ENCODE assay signal across 22 mouse cellular contexts in genomic region chr6:112397351-112397750, GRCm38 (mm10). TPM values are rescaled to one million over a fixed set of nuclear protein-coding genes. Genes with fewer than 3 reads are reported as not detected.
DNase-seq lines count a peak whose midpoint lies in the region; TF ChIP-seq lines count a peak whose summit lies in the region.
"Had no signal": no experiment of that assay in that cellular context is flagged by ENCODE, and none has a peak within 500 bp of the region (broad histone marks: within the 10 kb centered on the region; RNA-seq: fewer than 3 reads in every experiment).

No protein-coding gene starts in this region.

- DNase-seq in gastrocnemius, adult 2 months: peak; percentile 27
- DNase-seq in gastrocnemius, postnatal 10 days: no peak
- peak; percentile 86 for DNase-seq in ovary, adult 18-20 months (ENCODE audit: low spot score)
- DNase-seq in ovary, postnatal 14 days (ENCODE audit: low spot score): no peak
- peak; percentile 85 for DNase-seq in adrenal gland, postnatal 14 days
- no peak for DNase-seq in yolk sac, embryonic 10.5 days (ENCODE audit: low spot score)
- no peak for DNase-seq in thymus, postnatal 14 days
- DNase-seq: cerebellum, adult 11 months; cerebellum, adult 9-11 months; gastrocnemius, postnatal 36 days; kidney, adult 11 months; left cerebral cortex, postnatal 4 days; lung, adult 18-20 months; lung, postnatal 10 days; right cerebral cortex, adult 18-20 months; right cerebral cortex, postnatal 4 days had no signal

- no peak for TF ChIP-seq CTCF in gastrocnemius, adult 2 months (IDR thresholded peaks at IDR 0.05)

- intact Hi-C loops in gastrocnemius, adult 2 months (cut with DNase I): no loop called here

- no peak overlapping the region for H3K4me3 ChIP-seq in gastrocnemius, adult 2 months
- H3K4me3 ChIP-seq: embryonic facial prominence, embryonic 10.5 days; forebrain, embryonic 15.5 days; hindbrain, embryonic 13.5 days; kidney, embryonic 15.5 days; limb, embryonic 15.5 days; midbrain, embryonic 12.5 days had no signal

- no peak overlapping the region for H3K27ac ChIP-seq in gastrocnemius, adult 2 months
- H3K27ac ChIP-seq: embryonic facial prominence, embryonic 10.5 days; forebrain, embryonic 15.5 days; hindbrain, embryonic 13.5 days; kidney, embryonic 15.5 days; limb, embryonic 15.5 days; midbrain, embryonic 12.5 days had no signal

RNA-seq across cellular contexts. Expression of gene Ssu2, which starts 9.5 kb away (rescaled TPM):
- under 1 TPM; 0.64 to 0.75 TPM for total RNA-seq in gastrocnemius, adult 2 months (2021)
- 1 to 10 TPM; 2.3 TPM for total RNA-seq in gastrocnemius, postnatal 10 days (2021)
- total RNA-seq in adrenal gland, postnatal 14 days (2021): 4.5 and 4.8 TPM in 2 replicates

Comparison
In these comparisons a context has a peak if more than half of its experiments do, and no peak if none do; other contexts are left out.
1. DNase-seq: peak in gastrocnemius, adult 2 months (single experiment), ovary, adult 18-20 months (single experiment) and adrenal gland, postnatal 14 days (single experiment); none in gastrocnemius, postnatal 10 days (single experiment), ovary, postnatal 14 days (single experiment), yolk sac, embryonic 10.5 days (single experiment) and thymus, postnatal 14 days (single experiment).